Mouse (Mus musculus) c-Kit-positive CD71-negative TER-119-negative erythroid progenitor cells, embryonic 14.5 days (primary cell): ENCODE data around the gene Lpcat1.

Source experiments
- DNase-seq: peaks from one replicate; pipeline ENCODE4 v3.0.0-alpha.2; 2013; ENCODE audit warnings: low read depth

The Lpcat1 gene

GRCm38 (mm10) chr13:73536403-73536821, 69.4 kb downstream of the Lpcat1 start, which contains the start of gene Slc6a3:
TSS of gene Slc6a3 (plus strand) at chr13:73536747.
- DNase-seq: peak; percentile 51

DNA sequence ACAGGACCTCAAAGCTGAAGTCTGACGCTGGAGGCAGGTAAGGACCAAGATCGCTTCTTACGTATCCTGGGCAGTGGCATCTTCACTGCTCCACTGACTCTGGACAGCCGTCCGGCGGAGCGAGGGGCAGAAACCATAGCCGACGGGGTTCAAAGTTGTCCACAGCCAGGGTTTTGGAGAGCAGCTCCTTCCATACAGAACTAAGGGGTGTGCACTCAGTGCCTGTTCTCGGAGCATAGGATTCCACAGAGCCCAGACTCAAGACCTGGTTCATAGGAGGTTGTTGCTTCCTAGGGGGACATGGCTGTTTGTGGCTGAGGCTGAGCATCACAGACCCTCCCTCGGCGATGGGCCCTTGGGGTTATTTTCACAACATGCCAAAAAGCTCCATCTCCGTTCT, 69.8 kb downstream of the Lpcat1 start:
- no peak for DNase-seq

DNA sequence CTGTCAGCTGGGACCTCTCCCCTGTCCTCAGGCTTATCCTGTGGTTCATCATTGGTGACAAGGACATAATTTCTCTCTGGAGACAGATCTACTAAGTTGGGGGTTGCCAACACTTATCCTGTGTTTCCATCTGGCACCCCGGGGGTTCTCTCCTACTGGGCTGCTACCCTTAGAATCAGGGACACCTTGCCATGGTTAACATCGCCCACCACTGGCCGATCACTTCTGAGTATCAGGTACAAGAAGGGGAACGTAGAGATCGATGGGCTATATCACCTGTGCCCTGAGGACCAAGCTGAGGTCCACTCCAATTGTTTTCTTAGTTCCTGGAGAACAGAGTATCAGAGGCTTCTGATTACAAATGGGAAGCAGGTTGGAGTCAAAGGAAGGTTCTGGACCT, 97.2 kb downstream of the Lpcat1 start:
- DNase-seq: no peak
